Mouse (Mus musculus): ENCODE measurements around the gene Camk1d.

DNA sequence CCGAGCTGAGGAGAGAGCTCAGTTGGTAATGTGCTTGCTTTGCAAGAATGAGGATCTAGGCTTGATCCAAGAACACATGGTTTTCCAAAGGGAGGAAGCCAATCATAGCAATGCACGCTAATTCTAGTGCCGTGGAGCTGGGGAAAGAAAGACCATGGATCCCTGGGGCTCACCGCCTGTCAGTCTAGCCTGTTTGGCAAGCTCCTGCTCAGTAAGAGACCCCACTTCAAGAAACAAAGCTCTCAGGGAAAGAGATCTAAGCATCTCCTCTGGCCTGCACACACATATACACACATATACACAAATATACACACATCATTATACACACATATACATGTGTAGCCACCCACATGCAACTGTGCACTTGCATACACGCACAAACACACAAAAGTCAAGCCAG lies 65.1 kb downstream of the Camk1d start:
- no peak for TF ChIP-seq CTCF (conservative IDR thresholded peaks at IDR 0.05 in 1 of 2, IDR thresholded peaks at IDR 0.05 in 1 of 2; ENCODE audit: low read depth in 2 of 2, low read length in 2 of 2)
- no peak for TF ChIP-seq UBTF (IDR thresholded peaks at IDR 0.05; ENCODE audit: low read depth, low read length)
- TF ChIP-seq MAFK (IDR thresholded peaks at IDR 0.05; ENCODE audit: insufficient replicate concordance, low read length), result no peak
- no peak for TF ChIP-seq MEF2A (IDR thresholded peaks at IDR 0.05; ENCODE audit: borderline replicate concordance, low read depth, low read length)
- no peak for TF ChIP-seq POLR2A (IDR thresholded peaks at IDR 0.05; ENCODE audit: low read depth, low read length)
- TF ChIP-seq ZNF384 (IDR thresholded peaks at IDR 0.05; ENCODE audit: low read depth, low read length), result no peak
- TF ChIP-seq NRF1 (IDR thresholded peaks at IDR 0.05; ENCODE audit: low read depth, low read length), result no peak
- TF ChIP-seq ETS1 (conservative IDR thresholded peaks at IDR 0.05; ENCODE audit: low read depth, low read length), result no peak
- no peak for TF ChIP-seq EP300 (IDR thresholded peaks at IDR 0.05; ENCODE audit: low read length)
- no peak for TF ChIP-seq ZMIZ1 (IDR thresholded peaks at IDR 0.05; ENCODE audit: low read depth, low read length)
- TF ChIP-seq IRF4 (IDR thresholded peaks at IDR 0.05; ENCODE audit: low read depth, low read length), result no peak
- no peak for TF ChIP-seq SIN3A (IDR thresholded peaks at IDR 0.05; ENCODE audit: low read length)
